Mouse (Mus musculus) liver, embryonic 14.5 days (tissue): Measurements from ENCODE around the gene Pde10a. TPM values are rescaled to one million over a fixed set of nuclear protein-coding genes. Genes with fewer than 3 reads are reported as not detected.

Source experiments
- ATAC-seq: fragments of 200-750 bp; cut with Nextera tagmentation; 2 replicates; pipeline ENCODE4 v1.8.0; 2017; ENCODE audit warnings: moderate number of reproducible peaks, mild to moderate bottlenecking, moderate library complexity; ENCODE audit not compliant: insufficient read depth
- DNase-seq, 3 experiments: peaks; one replicate each; pipeline ENCODE4 v3.0.0-alpha.2; 2012 to 2013; ENCODE audit warnings: low read depth in 3 of 3, low spot score in 3 of 3
- H3K27ac ChIP-seq: fragments of 300-500 bp; sonication (generic); 2 replicates; pipeline ENCODE4 v1.5.1; 2014; ENCODE audit warnings: moderate library complexity, mild to moderate bottlenecking, control low read depth, inconsistent platforms
- H3K27me3 ChIP-seq: fragments of 300-500 bp; sonication (generic); 2 replicates; pipeline ENCODE4 v1.6.1; 2014; ENCODE audit warnings: mild to moderate bottlenecking, low read length, moderate library complexity; ENCODE audit not compliant: control insufficient read depth, insufficient read depth
- H3K36me3 ChIP-seq: fragments of 300-500 bp; sonication (generic); replicated peaks from 2 replicates; pipeline ENCODE4 v1.6.1; 2014; ENCODE audit warnings: low read depth; ENCODE audit not compliant: control insufficient read depth, insufficient read depth
- H3K4me1 ChIP-seq, 2 experiments: fragments of 200-500 bp in 1 of 2; fragments of 300-500 bp in 1 of 2; sonication (generic) in 1 of 2; replicated peaks; 2 replicates each; pipeline ENCODE4 v1.6.1; 2012 to 2014; ENCODE audit warnings: antibody characterized with exemption in 1 of 2, inconsistent platforms in 1 of 2, low read length in 1 of 2; ENCODE audit not compliant: control insufficient read depth in 2 of 2, insufficient read depth in 2 of 2
- H3K4me2 ChIP-seq: fragments of 300-500 bp; sonication (generic); 2 replicates; pipeline ENCODE4 v1.6.1; 2014; ENCODE audit warnings: low read depth, mild to moderate bottlenecking, control low read depth, moderate library complexity
- H3K4me3 ChIP-seq, 2 experiments: fragments of 200-500 bp in 1 of 2; fragments of 300-500 bp in 1 of 2; sonication (generic) in 1 of 2; 2 replicates each; pipeline ENCODE4 v1.5.1; 2012 to 2014; ENCODE audit warnings: low read depth in 2 of 2, low read length in 2 of 2, mild to moderate bottlenecking in 2 of 2, control low read depth in 1 of 2, inconsistent platforms in 1 of 2, moderate library complexity in 1 of 2; ENCODE audit not compliant: insufficient read depth in 1 of 2
- H3K9ac ChIP-seq: fragments of 300-500 bp; sonication (generic); replicated peaks from 2 replicates; pipeline ENCODE4 v1.6.1; 2014; ENCODE audit warnings: mild to moderate bottlenecking, control low read depth, moderate library complexity
- H3K9me3 ChIP-seq: fragments of 300-500 bp; sonication (generic); 2 replicates; pipeline ENCODE4 v1.6.1; 2016; ENCODE audit warnings: low read length, mixed read lengths; ENCODE audit not compliant: control insufficient read depth
- CTCF ChIP-seq: IDR thresholded peaks from 2 replicates; pipeline ENCODE4 v1.5.1; 2016; ENCODE audit warnings: antibody characterized with exemption, low read depth, control low read depth
- EP300 ChIP-seq: IDR thresholded peaks from 2 replicates; pipeline ENCODE4 v1.6.1; 2016; ENCODE audit warnings: antibody characterized with exemption, low read depth
- WGBS: fragments of 180-500 bp; shearing (Covaris S2); extraction: QIAGEN DNeasy Blood & Tissue Kit; methylation state at CpG from one replicate; pipeline ENCODE4 v1.1.7; 2014; ENCODE audit not compliant: insufficient replicate concordance; 5-methylcytosine and 5-hydroxymethylcytosine counted together
- polyA plus RNA-seq, 2 experiments: library from polyadenylated mRNA; depleted of rRNA in 1 of 2; stranded (reverse) in 1 of 2; unstranded in 1 of 2; fragments of >200 nt; fragmentation: Nextera tagmentation in 1 of 2; extraction: Ambion mirVana in 1 of 2; gene quantifications; 2 replicates each; pipeline versions ENCODE4 v1.2.1 to v1.2.3; 2012 to 2014

Pde10a gene
- polyA plus RNA-seq, 2 experiments, result 0.52 to 0.60 TPM

DNA sequence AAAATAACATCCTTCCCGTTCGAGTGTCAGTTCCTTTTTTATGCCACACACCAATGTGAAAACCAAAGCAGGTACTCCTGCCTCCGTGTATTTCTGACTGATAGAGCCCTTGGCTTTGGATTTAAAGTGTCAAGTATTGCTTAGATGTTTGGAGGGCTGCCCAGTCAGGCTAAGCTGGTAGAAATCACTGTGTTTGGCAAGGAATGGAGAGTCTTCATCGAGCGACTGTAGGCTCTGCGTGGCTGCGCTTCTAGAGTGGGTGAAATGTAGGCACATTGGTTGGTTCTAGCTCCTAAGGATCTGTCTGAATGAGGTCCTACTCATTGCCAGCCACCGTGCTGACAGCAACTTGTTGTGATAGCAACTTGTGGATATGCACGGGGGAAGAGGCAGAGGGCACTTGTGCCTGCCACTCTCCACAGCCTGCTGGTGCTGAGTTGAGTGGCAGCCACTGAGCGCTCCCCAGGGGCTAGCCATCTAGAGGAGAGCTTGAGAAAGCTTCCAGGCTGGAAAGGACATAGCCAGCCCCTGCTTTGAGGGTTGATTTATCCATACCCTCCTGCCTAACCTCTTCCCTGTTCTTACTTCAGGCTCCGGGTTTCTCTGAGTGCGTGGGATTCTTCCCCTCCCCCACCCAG, 287.2 kb downstream of the Pde10a start:
- no peak overlapping the region for H3K4me2 ChIP-seq
- DNase-seq (no peak), ATAC-seq (no peak)
- TF ChIP-seq EP300, result no peak
- TF ChIP-seq CTCF, result no peak
- no peak overlapping the region for H3K27ac ChIP-seq
- peaks cover 0 to 5% of the 10 kb centered on the region in 2 experiments; a peak in 2 of 4 replicates for H3K4me1 ChIP-seq
- H3K9me3 ChIP-seq, result no peaks in the 10 kb centered on the region
- H3K36me3 ChIP-seq, result no peaks in the 10 kb centered on the region
- WGBS, result 32% methylated on average over 12 of the region's 12 CpGs
- no peaks in the 10 kb centered on the region for H3K27me3 ChIP-seq
- no peak overlapping the region for H3K9ac ChIP-seq
- no peak overlapping the region for H3K4me3 ChIP-seq

DNA sequence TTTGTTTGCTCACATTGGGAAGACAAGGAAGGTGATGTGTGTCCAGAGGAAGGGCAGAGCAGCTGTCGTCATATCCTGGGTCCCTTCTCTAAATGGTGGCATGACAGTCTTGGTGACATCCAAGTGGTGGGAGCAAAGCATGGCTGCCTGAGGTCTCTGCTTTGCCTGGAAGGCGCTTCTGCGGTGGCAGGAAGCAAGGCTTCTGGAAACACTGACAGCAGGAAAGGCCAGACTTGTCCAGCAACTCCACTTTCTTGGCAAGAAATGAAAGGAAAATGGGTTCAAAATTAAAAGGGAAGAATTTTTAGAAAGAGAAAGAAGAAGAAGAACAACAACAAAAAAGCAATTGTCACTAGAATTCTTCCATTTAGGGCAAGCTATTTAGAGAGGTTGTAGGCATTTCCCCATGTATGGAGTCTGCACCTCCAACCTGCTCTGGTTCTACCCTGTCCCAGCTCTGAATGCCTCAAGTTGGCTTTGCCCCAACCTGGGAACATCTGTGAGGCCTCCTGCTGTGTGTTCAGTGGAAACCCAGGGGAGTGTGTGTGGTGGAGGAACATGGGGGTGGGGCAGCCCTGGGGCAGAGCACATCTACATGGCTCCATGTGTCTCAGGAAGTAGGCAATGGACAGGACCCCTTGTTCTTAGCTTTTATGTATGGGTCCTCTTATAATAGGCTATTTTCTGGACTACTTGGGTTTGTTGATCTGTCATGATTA, 288.8 kb downstream of the Pde10a start:
- H3K9me3 ChIP-seq, result no peaks in the 10 kb centered on the region
- no peak for TF ChIP-seq CTCF
- TF ChIP-seq EP300, result no peak
- no peak overlapping the region for H3K27ac ChIP-seq
- H3K4me2 ChIP-seq, result no peak overlapping the region
- no peak overlapping the region for H3K4me3 ChIP-seq
- 72% methylated on average over 3 of the region's 3 CpGs for WGBS
- no peak for DNase-seq
- no peaks in the 10 kb centered on the region for H3K27me3 ChIP-seq
- no peak overlapping the region for H3K9ac ChIP-seq
- no peak for ATAC-seq
- peaks cover 0 to 5% of the 10 kb centered on the region in 2 experiments; a peak in 2 of 4 replicates for H3K4me1 ChIP-seq
- no peaks in the 10 kb centered on the region for H3K36me3 ChIP-seq

DNA sequence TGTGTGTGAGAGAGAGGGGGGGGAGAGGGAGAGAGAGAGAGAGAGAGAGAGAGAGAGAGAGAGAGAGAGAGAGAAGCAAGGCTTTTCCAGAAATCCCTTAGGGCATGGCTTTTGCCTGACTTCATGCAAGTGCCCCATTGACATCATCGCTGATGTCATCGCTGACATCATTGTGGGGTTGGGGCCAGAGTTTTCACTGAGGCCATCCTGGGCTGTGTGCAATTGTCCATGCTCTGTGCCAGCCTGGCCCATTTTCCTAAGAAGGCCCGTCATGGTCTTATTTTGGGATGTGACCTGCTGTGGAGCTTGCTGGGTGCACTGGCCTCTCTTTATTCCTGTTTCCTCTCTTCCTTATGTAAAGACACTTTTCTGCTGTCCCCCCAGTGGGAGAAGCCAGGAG, 290.2 kb downstream of the Pde10a start:
- H3K4me2 ChIP-seq, result no peak overlapping the region
- DNase-seq, result no peak
- no peaks in the 10 kb centered on the region for H3K36me3 ChIP-seq
- 76% methylated on average over 3 of the region's 3 CpGs for whole genome bisulfite sequencing
- ATAC-seq, result no peak
- H3K27ac ChIP-seq, result no peak overlapping the region
- H3K9me3 ChIP-seq, result no peaks in the 10 kb centered on the region
- no peak overlapping the region for H3K9ac ChIP-seq
- H3K4me3 ChIP-seq, result no peak overlapping the region
- TF ChIP-seq CTCF (no peak), EP300 (no peak)
- H3K27me3 ChIP-seq, result no peaks in the 10 kb centered on the region
- H3K4me1 ChIP-seq, result peaks cover 0 to 5% of the 10 kb centered on the region in 2 experiments; a peak in 2 of 4 replicates

DNA sequence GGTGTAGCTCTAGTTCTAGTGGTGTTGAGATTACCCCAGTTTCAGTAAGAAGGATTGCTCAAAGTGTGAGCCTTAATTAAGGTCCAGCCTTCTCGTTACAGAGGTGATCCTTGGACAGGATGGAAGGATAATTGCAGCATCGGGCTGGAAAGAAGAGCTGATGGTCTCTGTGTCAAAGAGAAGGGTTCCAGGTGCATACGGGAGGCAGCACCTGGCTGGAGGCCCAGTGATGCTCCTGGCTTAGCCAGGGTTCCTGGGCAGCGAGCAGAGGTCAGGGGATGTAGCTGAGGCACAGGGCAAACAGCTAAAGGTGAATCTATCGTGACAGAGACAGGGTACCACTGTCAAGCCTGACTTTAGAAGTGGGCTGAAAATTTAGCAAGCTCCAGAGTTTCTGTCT, 290.7 kb downstream of the Pde10a start:
- Histone ChIP-seq H3K9me3 (no peaks in the 10 kb centered on the region), H3K36me3 (no peaks in the 10 kb centered on the region), H3K9ac (no peak overlapping the region), H3K4me3 (no peak overlapping the region), H3K27me3 (no peaks in the 10 kb centered on the region), H3K27ac (no peak overlapping the region), H3K4me2 (no peak overlapping the region), H3K4me1 (peaks cover 0 to 5% of the 10 kb centered on the region in 2 experiments; a peak in 2 of 4 replicates)
- ATAC-seq, result no peak
- 45% methylated on average over 5 of the region's 5 CpGs for WGBS
- no peak for DNase-seq
- TF ChIP-seq EP300 (no peak), CTCF (no peak)

DNA sequence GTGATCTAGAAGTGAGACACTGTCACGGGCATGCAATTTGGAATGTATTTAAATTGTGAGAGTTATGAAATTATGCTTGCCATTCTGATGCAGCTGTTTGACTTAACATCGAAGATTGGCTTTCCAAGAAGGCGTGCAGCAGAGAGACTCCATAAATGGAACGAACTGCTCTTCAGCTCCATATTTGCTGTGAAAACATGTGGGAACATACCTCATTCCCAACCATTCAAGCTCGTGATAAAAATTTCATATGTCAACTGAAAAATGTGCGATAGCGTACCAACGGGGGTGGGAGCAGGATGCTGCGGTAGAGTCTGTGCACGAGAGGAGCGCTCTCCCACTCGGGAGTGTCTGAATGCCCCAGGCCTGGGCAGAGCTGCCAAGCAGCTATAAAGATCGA, 293.5 kb downstream of the Pde10a start:
- Histone ChIP-seq H3K9ac (no peak overlapping the region), H3K4me3 (no peak overlapping the region), H3K4me1 (no peaks in the 10 kb centered on the region), H3K27me3 (no peaks in the 10 kb centered on the region), H3K27ac (no peak overlapping the region), H3K36me3 (no peaks in the 10 kb centered on the region), H3K9me3 (no peaks in the 10 kb centered on the region), H3K4me2 (no peak overlapping the region)
- TF ChIP-seq CTCF (no peak), EP300 (no peak)
- WGBS, result 76% methylated on average over 13 of the region's 13 CpGs
- DNase-seq, result no peak
- ATAC-seq, result no peak
